Mouse (Mus musculus): ENCODE measurements around the gene Sgpl1. TPM values are rescaled to one million over a fixed set of nuclear protein-coding genes. Genes with fewer than 3 reads are reported as not detected.

The Sgpl1 gene
- polyA plus RNA-seq, 1 experiment from 2014 or later: 84.8 TPM

Small RNA genes within 50 kb of the gene (microRNA-seq; reads per million reads assigned to microRNA genes)
- gene Gm44308: not detected

Other genes with a start within 250 kb of the Sgpl1 start
- gene Pcbd1, start 58.4 kb downstream of the Sgpl1 start, polyA plus RNA-seq (2016; fragmentation: Nextera tagmentation; extraction: Ambion mirVana): 27.2 and 27.6 TPM in 2 replicates
- 0.67 and 0.79 TPM in 2 replicates for gene Tbata, start 24.3 kb upstream of the Sgpl1 start, polyA plus RNA-seq (2016; fragmentation: Nextera tagmentation; extraction: Ambion mirVana)
- gene Adamts14, start 125.7 kb upstream of the Sgpl1 start, polyA plus RNA-seq (2016; fragmentation: Nextera tagmentation; extraction: Ambion mirVana): 0.43 and 0.46 TPM in 2 replicates
- not detected in 2 replicates for gene Prf1, start 150.1 kb upstream of the Sgpl1 start, polyA plus RNA-seq (2016; fragmentation: Nextera tagmentation; extraction: Ambion mirVana)
- 32.8 and 34.8 TPM in 2 replicates for gene Pald1, start 235.8 kb upstream of the Sgpl1 start, polyA plus RNA-seq (2016; fragmentation: Nextera tagmentation; extraction: Ambion mirVana)

Measured in neural tube, embryonic 12.5 days (tissue).